Mouse (Mus musculus) CD4-positive, CD25-positive, alpha-beta regulatory T cell, adult 2 months (primary cell): ENCODE measurements around the gene Cenpm.

ENCODE experiments used
- DNase-seq: peaks from one replicate; pipeline ENCODE4 v3.0.0-alpha.2; 2012; ENCODE audit warnings: low read depth, low spot score

Cenpm gene

GRCm38 (mm10) chr15:82196300-82196699, 48.2 kb downstream of the Cenpm start:
- no peak for DNase-seq

- no peak for DNase-seq
Observed at GRCm38 (mm10) chr15:82192617-82193016, 51.9 kb downstream of the Cenpm start.

GRCm38 (mm10) chr15:82188481-82189240, 55.9 kb downstream of the Cenpm start:
- DNase-seq = peak; percentile 78

DNA sequence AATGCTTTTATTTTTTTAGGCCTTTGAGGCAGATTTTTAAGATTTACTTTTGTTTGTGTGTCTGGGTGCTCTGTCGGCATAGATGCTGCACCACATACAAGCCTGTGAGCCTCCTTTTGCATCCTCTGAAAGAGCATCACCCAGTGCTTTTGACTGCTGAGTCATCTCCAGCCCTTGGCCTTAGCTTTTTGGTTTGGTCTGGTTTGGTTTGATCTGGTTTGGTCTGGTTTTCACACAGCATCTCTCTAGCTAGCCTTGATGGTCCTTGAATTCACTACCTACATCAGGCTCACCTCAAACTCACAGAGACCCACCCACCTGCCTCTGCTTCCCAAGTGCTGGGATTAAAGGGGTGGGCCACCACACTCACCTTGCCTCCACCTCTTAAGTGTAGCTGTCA, 56.6 kb downstream of the Cenpm start:
- peak; percentile 32 for DNase-seq

DNA sequence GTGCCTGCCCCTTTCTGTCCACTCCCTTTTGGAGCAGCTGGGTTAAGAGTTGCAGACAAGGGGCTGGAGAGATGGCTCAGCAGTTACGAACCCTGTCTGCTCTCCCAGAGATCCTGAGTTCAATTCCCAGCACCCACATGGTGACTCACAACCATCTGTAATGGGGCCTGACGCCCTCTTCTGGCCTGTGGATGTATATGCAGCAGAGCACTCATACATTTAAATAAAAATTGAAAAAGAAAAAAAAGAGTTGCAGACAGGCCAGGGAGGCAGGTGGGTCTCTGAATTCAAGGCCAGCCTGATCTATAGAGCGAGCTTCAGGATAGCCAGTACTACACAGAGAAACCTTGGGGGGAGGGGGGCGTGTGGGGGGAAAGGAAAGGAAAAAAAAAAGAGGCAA, 57.1 kb downstream of the Cenpm start:
- no peak for DNase-seq

DNA sequence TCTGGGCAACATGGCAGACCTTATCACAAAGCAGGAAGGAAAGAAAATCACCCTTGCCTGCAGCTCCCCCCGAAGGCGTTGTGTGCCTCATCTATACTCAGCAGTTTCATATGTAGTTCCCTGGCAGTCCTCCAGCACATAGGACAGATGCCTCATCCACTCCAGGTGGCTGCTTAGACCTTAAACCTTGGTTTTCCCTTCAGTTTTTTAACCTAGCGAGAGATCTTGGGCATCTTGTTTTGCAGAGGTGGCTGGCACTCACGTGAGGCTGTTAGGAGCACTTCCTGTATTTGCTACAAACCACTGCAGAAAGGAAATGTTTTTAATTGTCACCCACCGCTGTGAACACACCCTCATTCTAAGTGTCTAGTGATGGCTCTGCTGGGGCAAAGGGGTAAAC, 57.6 kb downstream of the Cenpm start:
- DNase-seq = peak; percentile 73

- DNase-seq = no peak
Observed at GRCm38 (mm10) chr15:82186131-82186530, 58.4 kb downstream of the Cenpm start.

- DNase-seq = no peak
Observed at GRCm38 (mm10) chr15:82185062-82185783, 59.3 kb downstream of the Cenpm start.

- DNase-seq = no peak
Observed at GRCm38 (mm10) chr15:82184656-82185055, 59.9 kb downstream of the Cenpm start.

- no peak for DNase-seq
Observed at GRCm38 (mm10) chr15:82184183-82184582, 60.4 kb downstream of the Cenpm start.
